Mouse (Mus musculus) limb, embryonic 14.5 days (tissue): ENCODE results near the gene Parvb. TPM values are rescaled to one million over a fixed set of nuclear protein-coding genes. Genes with fewer than 3 reads are reported as not detected.
A peak's percentile ranks its signal among the peaks of the same experiment; 100 is the strongest.

ENCODE experiments used
- ATAC-seq: fragments of 200-750 bp; cut with Nextera tagmentation; 2 replicates; pipeline ENCODE4 v1.8.0; 2017; ENCODE audit warnings: low read depth, moderate number of reproducible peaks, moderate TSS enrichment; ENCODE audit not compliant: low FRiP score
- DNase-seq: peaks from one replicate; pipeline ENCODE4 v3.0.0-alpha.2; 2015; ENCODE audit warnings: low spot score
- H3K27ac ChIP-seq: fragments of 300-500 bp; sonication (generic); replicated peaks from 2 replicates; pipeline ENCODE4 v1.5.1; 2014; ENCODE audit warnings: low read depth, mild to moderate bottlenecking, low read length, moderate library complexity, mixed read lengths
- H3K27me3 ChIP-seq: fragments of 300-500 bp; sonication (generic); 2 replicates; pipeline ENCODE4 v1.6.1; 2014; ENCODE audit warnings: low read length, mixed read lengths; ENCODE audit not compliant: control insufficient read depth, insufficient read depth
- H3K36me3 ChIP-seq: fragments of 300-500 bp; sonication (generic); 2 replicates; pipeline ENCODE4 v1.6.1; 2014; ENCODE audit warnings: mild to moderate bottlenecking, low read length, moderate library complexity, mixed read lengths; ENCODE audit not compliant: control insufficient read depth, insufficient read depth
- H3K4me1 ChIP-seq: fragments of 300-500 bp; sonication (generic); 2 replicates; pipeline ENCODE4 v1.6.1; 2014; ENCODE audit warnings: antibody characterized with exemption, low read length, mixed read lengths; ENCODE audit not compliant: control insufficient read depth, insufficient read depth
- H3K4me2 ChIP-seq: fragments of 300-500 bp; sonication (generic); replicated peaks from 2 replicates; pipeline ENCODE4 v1.6.1; 2014; ENCODE audit warnings: low read depth, mild to moderate bottlenecking, low read length, moderate library complexity; ENCODE audit not compliant: severe bottlenecking
- H3K4me3 ChIP-seq: fragments of 300-500 bp; sonication (generic); replicated peaks from 2 replicates; pipeline ENCODE4 v1.5.1; 2014; ENCODE audit warnings: low read length
- H3K9ac ChIP-seq: fragments of 300-500 bp; sonication (generic); 2 replicates; pipeline ENCODE4 v1.6.1; 2014; ENCODE audit warnings: mild to moderate bottlenecking, low read depth, low read length, moderate library complexity; ENCODE audit not compliant: severe bottlenecking
- H3K9me3 ChIP-seq: fragments of 300-500 bp; sonication (generic); 2 replicates; pipeline ENCODE4 v1.6.1; 2016; ENCODE audit warnings: low read length; ENCODE audit not compliant: control insufficient read depth
- POLR2A ChIP-seq: fragments of 200-500 bp; IDR thresholded peaks from 2 replicates; pipeline ENCODE4 v1.8.0; 2012; ENCODE audit warnings: inconsistent platforms, mild to moderate bottlenecking, moderate library complexity, borderline replicate concordance; ENCODE audit not compliant: insufficient read depth, insufficient read length; ENCODE audit errors: extremely low read depth
- WGBS: fragments of 180-500 bp; shearing (Covaris S2); extraction: QIAGEN DNeasy Blood & Tissue Kit; methylation state at CpG from one replicate; pipeline ENCODE4 v1.1.7; 2014; 5-methylcytosine and 5-hydroxymethylcytosine counted together
- polyA plus RNA-seq, 2 experiments: library from polyadenylated mRNA; depleted of rRNA in 1 of 2; stranded (reverse) in 1 of 2; unstranded in 1 of 2; fragments of >200 nt; fragmentation: Nextera tagmentation in 1 of 2; extraction: Ambion mirVana in 1 of 2; gene quantifications; 2 replicates each; pipeline versions ENCODE4 v1.2.1 to v1.2.3; 2012 to 2014

Gene Parvb
- polyA plus RNA-seq, 2 experiments: 2.4 to 13.5 TPM

DNA sequence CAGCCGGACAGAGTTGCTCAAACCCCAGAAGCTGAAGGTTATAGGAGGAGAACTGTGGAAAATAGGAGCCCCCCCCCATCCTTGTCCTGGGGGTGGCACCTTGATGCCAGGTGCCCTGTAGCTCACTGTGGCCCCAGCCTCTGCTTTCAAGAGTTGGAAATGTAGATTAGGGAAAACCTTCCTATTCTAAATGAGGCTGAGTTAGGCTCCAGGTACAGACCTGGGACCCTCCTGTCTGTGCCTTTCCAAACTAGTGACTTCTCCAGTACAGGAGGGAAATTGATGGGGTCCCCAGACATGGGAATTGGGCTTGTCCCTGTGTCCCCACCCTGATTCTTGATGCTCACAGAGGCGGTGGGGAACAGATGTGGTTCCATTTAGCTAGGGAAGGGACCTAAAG lies 68.7 kb downstream of the Parvb start:
- peaks cover 39% of the 10 kb centered on the region for H3K4me1 ChIP-seq
- ATAC-seq (no peak), DNase-seq (no peak)
- no peak overlapping the region for H3K4me2 ChIP-seq
- H3K27me3 ChIP-seq: no peaks in the 10 kb centered on the region
- H3K9ac ChIP-seq: no peak overlapping the region
- no peak overlapping the region for H3K4me3 ChIP-seq
- WGBS: 54% methylated on average over 2 of the region's 2 CpGs
- H3K36me3 ChIP-seq: no peaks in the 10 kb centered on the region
- no peak for TF ChIP-seq POLR2A
- no peak overlapping the region for H3K27ac ChIP-seq
- no peaks in the 10 kb centered on the region for H3K9me3 ChIP-seq

GRCm38 (mm10) chr15:84301026-84301425 lies 69.2 kb downstream of the Parvb start:
- no peak overlapping the region for H3K4me2 ChIP-seq
- 10% methylated on average over 7 of the region's 7 CpGs for WGBS
- no peak for TF ChIP-seq POLR2A
- no peaks in the 10 kb centered on the region for H3K36me3 ChIP-seq
- no peak overlapping the region for H3K27ac ChIP-seq
- ATAC-seq (no peak), DNase-seq (peak; percentile 72)
- peaks cover 39% of the 10 kb centered on the region for H3K4me1 ChIP-seq
- H3K27me3 ChIP-seq: no peaks in the 10 kb centered on the region
- no peak overlapping the region for H3K9ac ChIP-seq
- H3K4me3 ChIP-seq: no peak overlapping the region
- no peaks in the 10 kb centered on the region for H3K9me3 ChIP-seq

- Histone ChIP-seq H3K36me3 (no peaks in the 10 kb centered on the region), H3K4me3 (no peak overlapping the region), H3K4me2 (no peak overlapping the region; the same call in 1 of the 2 replicates), H3K4me1 (peaks cover 39% of the 10 kb centered on the region), H3K9me3 (no peaks in the 10 kb centered on the region), H3K27me3 (no peaks in the 10 kb centered on the region), H3K9ac (no peak overlapping the region), H3K27ac (no peak overlapping the region)
- 40% methylated on average over 8 of the region's 8 CpGs for WGBS
- no peak for ATAC-seq
- DNase-seq: no peak
- no peak for TF ChIP-seq POLR2A
Observed at GRCm38 (mm10) chr15:84301641-84302420, 70.0 kb downstream of the Parvb start.

DNA sequence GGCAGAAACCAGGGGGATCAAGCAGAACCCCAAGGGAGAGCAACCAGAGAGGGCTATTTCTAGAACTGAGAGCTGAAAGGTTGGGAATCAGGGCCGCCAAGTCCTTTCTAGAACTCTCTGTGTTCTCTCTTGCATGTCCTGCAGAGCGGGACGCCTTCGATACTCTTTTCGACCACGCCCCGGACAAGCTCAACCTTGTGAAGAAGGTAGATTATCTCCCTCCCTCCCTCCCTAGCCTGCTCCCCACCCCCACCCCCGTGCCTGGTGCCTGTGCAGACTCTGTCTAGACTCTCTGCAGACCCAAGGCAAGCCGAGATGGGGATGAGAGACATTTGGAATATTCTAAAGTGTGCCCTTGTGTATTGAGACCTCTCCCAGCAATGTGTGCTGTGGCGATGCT lies 71.4 kb downstream of the Parvb start:
- Histone ChIP-seq H3K27me3 (no peaks in the 10 kb centered on the region), H3K4me2 (no peak overlapping the region), H3K9ac (no peak overlapping the region), H3K36me3 (no peaks in the 10 kb centered on the region), H3K4me3 (no peak overlapping the region), H3K27ac (no peak overlapping the region), H3K9me3 (no peaks in the 10 kb centered on the region), H3K4me1 (peaks cover 39% of the 10 kb centered on the region)
- ATAC-seq: no peak
- TF ChIP-seq POLR2A: no peak
- 60% methylated on average over 10 of the region's 10 CpGs for WGBS
- no peak for DNase-seq

DNA sequence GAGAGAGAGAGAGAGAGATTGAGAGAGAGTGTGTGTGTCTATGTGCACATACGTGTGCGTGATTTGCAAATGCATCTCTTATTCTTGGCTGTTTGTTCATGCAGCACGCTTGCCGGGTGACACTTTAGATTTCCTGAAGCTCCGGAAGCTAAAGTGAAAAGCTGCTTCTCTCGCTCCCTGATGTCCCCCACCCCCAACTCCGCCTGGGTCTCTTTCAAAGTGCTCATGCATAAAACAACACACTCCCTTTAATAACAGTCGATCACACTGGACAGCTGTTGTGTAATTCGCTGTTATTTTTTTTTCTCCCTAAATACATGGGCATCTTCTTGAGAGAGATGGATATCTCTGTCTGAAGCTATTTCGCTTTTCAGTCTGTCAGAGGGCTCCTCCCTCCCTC lies 73.5 kb downstream of the Parvb start:
- no peak for DNase-seq
- Histone ChIP-seq H3K27ac (no peak overlapping the region), H3K4me2 (no peak overlapping the region), H3K4me3 (no peak overlapping the region), H3K4me1 (peaks cover 26% of the 10 kb centered on the region), H3K9ac (no peak overlapping the region), H3K27me3 (no peaks in the 10 kb centered on the region), H3K9me3 (no peaks in the 10 kb centered on the region), H3K36me3 (no peaks in the 10 kb centered on the region)
- WGBS: 84% methylated on average over 10 of the region's 10 CpGs
- no peak for ATAC-seq
- no peak for TF ChIP-seq POLR2A
